Mouse (Mus musculus) thymus, postnatal 25 days (tissue): Measurements from ENCODE around the gene 1700061G19Rik.
"Not testable (repeated sequence)": the region's sequence is repeated elsewhere in the genome, so short reads cannot be mapped to it uniquely, and the experiment has no call there.

Source experiments
- DNase-seq: peaks from one replicate; pipeline ENCODE4 v3.0.0; 2022

The 1700061G19Rik gene

GRCm38 (mm10) chr17:56872512-56872911, 2.8 kb upstream of the 1700061G19Rik start:
- no peak for DNase-seq

GRCm38 (mm10) chr17:56874237-56874636, 1.0 kb upstream of the 1700061G19Rik start, which contains the start of gene Acsbg2:
Gene Acsbg2, minus strand, starts transcription at chr17:56874447.
- DNase-seq: no peak

- DNase-seq: no peak
Measured at GRCm38 (mm10) chr17:56876465-56876864, 1.2 kb downstream of the 1700061G19Rik start.

- no peak for DNase-seq
Measured at GRCm38 (mm10) chr17:56876981-56877380, 1.7 kb downstream of the 1700061G19Rik start.

DNA sequence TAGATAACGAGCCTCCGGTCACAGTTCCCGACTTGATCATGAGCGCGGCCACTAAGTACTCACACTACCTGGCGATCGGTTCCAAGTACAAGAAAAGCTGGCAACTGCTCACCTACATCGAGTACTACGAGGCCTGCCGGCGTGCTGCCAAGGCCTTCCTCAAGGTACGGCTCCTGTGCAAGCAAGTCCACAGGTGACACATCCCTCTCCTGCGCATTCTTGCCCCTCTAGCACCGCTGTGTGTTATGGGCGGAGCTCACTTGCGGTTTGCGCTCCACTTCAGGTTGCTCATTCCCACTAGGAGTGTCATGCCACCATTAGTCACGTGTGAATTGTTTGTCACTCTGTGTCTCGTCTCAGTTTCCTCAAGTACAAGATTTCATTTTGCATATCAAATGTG, 2.1 kb downstream of the 1700061G19Rik start:
- DNase-seq: no peak

DNA sequence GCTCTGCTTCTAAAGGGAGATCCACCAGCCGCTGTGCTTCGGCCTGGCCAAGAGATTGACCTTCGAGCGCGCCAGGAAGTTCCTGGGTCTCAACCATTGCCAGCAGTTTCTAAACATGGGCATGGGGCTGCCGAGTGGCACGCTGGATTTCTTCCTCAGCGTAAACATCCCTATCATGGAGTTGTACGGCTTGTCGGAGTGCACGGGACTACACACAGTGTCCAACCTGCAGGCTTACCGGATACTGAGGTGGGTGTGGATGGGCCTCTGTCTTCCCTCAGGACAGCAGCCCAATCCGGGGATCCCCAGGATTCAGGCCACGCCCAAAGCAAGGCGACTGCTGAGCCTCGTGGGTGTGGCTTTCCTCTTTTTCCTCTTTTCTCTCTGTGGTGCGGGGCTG, 8.3 kb downstream of the 1700061G19Rik start:
- DNase-seq: no peak

- DNase-seq: no peak
Measured at GRCm38 (mm10) chr17:56884331-56884730, 9.1 kb downstream of the 1700061G19Rik start.

DNA sequence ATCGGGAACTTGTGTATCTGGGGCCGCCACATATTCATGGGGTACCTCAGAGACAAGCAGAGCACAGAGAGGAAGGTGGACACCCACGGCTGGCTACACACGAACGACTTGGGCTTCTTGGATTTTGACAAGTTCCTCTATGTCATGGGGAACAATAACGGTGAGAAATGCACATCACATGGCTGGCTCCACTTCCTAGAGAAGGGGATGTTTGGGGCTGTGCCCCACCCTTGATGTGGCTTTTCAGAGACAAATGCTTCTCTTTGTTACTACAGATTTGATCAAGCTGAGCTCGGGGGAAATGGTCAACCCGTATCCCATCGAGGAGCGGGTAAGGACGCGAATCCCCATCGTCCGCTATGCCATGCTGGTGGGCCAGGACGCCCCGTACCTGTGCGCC, 9.5 kb downstream of the 1700061G19Rik start:
- no peak for DNase-seq

DNA sequence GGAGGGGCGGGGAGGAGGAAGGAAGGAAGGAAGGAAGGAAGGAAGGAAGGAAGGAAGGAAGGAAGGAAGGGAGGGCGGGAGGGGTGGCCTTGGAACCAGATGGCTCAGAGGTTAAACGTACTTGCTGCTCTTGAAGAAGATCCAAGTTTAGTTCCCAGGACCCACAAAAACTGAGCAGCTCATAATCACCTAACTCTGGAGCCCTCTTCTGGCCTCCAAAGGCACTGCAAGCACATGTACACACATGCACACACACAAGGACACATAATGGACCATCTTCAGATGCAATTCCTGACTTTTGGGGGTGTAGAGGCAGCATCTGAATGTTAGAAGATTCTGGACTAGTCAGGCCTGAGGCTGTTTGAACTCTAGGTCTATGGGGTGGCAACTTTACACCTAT, 12.8 kb downstream of the 1700061G19Rik start:
- DNase-seq: no peak

DNA sequence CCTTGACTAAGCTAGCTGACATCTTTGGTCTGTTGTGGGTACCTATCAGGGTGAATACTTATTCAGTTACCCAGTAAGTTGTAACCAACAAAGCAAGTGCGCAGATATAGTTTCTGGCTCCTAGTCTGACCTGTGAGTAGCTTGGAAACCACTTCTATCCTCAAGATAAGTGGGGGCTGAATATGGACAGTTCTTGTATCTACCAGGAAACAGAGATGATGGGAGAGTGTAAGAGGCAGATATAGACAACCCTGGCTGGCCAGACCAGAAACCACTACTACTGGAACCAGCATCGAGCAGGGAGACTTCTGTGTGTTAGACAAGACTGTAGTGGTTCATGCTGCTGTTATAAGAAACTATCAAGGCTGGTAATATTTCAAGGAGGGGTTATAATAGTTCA, 14.7 kb downstream of the 1700061G19Rik start:
- DNase-seq: no peak

GRCm38 (mm10) chr17:56895368-56895918, 20.2 kb downstream of the 1700061G19Rik start:
- no peak for DNase-seq

DNA sequence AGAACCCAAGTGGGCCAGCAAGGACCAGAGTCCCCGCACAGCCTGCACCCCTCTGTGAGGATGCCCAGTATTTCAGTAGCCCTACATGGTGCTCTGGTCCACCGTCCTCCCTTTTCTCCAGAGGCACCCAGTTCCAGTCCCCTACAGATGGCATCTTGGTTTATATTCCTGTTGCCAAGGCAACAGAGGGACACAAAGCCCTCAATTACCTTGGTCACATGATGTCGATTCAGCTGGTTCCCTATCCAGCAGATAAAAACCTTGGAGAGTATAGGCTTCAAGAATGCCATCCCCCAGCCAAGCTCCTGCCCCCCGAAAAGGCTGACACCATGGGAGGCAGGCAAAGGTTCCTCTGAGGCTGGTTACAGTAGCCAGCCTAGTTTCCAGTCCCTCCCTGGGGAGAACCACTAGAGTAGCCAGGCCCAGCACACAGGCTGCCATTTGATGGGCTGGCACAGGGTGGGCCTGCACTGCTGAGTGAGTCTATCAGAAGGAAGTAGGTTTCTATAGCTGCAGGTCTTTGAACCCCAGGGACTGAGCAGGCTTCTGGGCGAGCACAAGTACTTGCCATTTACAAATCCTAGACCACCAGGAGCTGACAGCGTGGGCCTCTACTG, 21.3 kb downstream of the 1700061G19Rik start:
- no peak for DNase-seq

DNA sequence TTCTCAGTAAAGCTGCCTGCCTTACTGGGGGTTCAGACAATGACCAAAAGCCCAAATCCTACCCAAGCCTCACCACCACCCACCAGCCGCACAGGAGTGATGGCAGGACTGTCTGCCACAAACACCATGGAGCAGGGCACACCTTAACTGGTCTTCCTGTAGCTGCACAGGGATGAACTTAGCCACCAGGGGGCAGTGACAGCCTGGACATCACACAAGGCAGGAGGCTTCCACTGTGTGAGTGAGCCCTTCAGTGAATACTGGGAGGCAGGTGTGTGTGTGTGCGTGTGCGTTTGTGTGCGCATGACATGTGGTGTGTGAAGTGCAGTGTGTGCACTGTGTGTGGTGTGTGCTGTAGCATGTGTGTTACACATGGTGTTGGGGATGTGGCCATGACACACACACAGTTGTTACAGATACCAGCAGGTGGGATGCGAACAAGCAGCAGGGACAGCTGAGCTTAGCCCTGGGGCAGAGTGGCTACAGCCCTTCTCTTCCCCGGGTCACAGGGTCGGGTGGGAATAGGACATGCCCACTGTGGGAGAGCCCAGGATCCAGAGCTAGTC, 22.4 kb downstream of the 1700061G19Rik start:
- DNase-seq: peak; percentile 83

DNA sequence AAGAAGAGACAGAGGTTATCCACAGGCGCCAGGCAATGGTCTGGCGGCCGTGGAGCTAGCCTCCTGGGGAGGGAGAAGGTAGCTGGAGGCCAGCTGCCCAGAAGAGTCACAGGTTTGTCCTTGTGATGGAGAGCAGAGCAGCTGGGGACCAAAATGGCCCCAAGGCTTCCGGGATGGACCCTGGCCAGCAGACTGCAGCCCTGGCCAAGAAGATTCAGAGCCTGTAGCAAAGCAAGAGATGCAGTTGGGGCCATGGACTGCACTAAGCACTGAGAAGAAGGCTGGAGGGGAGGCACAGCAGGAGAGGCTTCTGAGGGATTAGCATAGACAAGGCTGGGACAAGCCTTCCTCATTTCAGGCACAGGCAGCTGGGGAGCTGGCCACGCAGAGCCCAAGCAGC, 27.4 kb downstream of the 1700061G19Rik start:
- DNase-seq: no peak

DNA sequence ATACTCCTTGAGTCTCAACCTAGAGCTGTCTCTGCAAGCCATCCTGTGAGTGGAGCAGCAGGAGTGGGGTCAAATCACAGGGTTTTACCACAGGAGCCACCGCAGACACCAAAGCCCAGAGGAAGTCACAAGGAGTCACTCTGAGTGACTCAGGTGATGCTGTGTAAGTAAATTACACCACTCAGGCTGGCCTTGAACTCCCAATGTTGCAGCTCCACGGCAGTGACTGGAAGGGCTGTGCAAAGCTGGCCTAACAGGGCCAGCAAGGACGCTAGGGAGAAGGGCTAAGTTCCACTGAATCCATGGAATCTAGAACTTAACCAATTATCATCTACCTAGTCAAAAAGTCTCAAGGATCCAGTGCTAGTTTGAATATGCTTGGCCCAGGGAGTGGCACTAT, 30.9 kb downstream of the 1700061G19Rik start:
- no peak for DNase-seq

DNA sequence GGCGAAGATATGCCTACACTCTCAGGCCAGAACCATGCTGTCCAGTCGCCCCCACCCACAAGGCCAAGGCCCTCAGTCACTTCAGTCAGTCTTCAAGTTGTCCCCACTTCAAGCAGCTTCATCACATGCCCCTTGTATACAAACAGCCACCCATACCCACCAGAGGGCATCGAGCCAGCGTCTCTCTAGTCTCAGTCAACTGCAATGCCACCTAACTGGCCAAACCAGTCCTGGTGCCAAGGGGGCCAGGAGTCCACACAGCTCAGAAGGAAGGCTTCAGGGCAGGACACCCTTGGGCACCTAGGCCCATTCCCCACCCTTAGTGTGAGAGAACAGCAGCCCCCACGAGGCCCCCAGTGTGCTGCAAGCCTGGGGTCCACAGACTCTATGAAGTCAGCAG, 31.8 kb downstream of the 1700061G19Rik start:
- DNase-seq: no peak

GRCm38 (mm10) chr17:56907887-56908286, 32.6 kb downstream of the 1700061G19Rik start:
- DNase-seq: no peak

DNA sequence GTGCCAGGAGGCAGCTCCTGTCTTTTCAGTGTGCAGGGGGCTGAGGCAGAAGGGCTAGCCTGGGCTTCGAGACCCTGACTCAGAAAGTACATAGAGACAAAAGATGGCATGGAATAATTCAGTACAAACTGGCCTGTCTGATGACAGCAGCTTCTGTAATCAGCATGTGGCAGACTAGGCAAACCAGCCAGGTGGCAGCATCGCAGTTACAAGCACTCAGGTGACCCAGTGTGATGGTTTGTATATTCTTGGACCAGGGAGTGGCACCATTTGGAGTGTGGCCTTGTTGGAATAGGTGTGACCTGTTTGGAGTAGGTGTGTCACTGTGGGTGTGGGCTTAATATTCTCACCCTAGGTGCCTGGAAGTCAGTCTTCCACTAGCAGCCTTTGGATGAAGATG, 34.5 kb downstream of the 1700061G19Rik start:
- not testable (repeated sequence) for DNase-seq

DNA sequence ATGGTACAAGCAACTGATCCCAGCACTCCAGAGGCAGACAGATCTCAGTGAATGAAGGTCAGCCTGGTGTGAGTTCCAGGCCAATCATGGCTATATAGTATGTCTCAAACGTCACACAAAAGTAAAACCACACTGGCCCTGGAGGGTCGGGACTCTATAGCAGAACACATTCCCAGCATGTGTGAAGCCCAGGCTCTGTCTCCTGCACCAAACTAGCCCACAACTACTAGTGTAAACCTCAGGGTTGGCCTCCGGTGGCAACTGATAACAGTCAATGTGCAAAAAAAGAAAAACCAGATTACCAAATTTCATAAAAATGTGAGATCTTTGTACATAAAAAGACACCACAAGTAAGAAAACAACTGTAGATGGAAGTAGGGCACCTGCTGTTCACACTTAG, 37.7 kb downstream of the 1700061G19Rik start:
- no peak for DNase-seq

DNA sequence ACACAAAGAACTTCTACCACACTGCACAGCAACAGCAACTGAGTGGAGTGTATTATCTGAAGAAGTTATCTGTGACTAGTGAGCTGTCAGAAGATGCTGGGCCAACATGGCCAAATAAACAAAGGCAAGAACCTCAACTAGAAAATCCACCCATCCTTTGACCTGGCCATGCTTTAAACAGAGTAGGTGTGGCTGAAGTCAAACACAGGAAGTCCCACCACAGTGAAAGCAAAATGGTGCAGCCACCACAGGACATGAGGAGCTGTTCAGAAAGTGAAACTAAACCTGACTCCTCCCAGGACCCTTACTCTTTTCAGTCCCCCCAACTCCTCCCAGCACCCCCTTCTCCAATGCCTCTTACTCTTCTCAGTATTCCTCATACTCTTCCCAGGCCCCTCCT, 38.2 kb downstream of the 1700061G19Rik start:
- DNase-seq: no peak

GRCm38 (mm10) chr17:56917166-56917565, 41.9 kb downstream of the 1700061G19Rik start:
- DNase-seq: no peak

DNA sequence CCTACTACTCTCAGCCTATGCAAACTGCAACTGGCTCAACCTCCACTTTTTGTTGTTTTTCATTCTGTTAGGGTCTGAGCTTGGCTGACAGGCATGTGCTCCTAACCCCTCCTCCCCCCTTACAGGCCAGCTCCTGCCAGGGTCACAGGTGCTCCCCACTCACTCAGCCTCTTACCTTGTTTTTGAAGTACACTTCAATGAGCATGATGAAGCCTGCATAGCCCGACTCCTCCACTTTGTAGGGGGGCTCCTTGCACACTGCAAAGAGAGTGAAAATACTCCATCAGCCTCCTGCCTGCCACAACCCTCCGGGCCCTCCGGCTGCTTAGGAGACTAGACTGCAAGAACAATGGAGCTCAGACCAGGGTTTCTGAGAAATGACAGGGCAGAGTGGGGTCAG, 44.4 kb downstream of the 1700061G19Rik start:
- DNase-seq: no peak

GRCm38 (mm10) chr17:56925998-56926397, 50.7 kb downstream of the 1700061G19Rik start:
- no peak for DNase-seq

DNA sequence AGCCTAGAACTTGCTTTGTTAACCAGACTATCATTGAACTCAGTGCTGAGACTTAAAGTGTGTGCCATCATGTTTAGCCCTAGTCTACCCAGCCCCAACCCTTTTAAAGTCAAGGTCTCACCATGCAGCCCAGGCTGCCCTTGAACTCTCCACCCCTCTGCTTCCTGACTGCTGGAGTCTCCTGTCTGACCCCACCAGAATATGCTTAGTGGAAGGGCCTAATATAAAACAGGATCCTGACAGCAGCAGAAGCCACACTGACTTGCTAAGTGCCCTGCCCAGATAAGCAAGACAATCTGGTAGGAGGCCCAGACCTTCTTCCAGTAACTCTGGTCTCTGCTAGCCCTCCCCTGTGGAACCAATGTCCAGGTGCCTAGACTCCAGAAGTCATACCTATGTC, 53.8 kb downstream of the 1700061G19Rik start:
- no peak for DNase-seq

- DNase-seq: no peak
Measured at GRCm38 (mm10) chr17:56929530-56929929, 54.3 kb downstream of the 1700061G19Rik start.
